Mouse (Mus musculus): ENCODE data around the gene Pola1. TPM values are rescaled to one million over a fixed set of nuclear protein-coding genes. Genes with fewer than 3 reads are reported as not detected.

Gene Pola1
- total RNA-seq, 2 experiments from 2014 or later, result 1.3 to 2.3 TPM

DNA sequence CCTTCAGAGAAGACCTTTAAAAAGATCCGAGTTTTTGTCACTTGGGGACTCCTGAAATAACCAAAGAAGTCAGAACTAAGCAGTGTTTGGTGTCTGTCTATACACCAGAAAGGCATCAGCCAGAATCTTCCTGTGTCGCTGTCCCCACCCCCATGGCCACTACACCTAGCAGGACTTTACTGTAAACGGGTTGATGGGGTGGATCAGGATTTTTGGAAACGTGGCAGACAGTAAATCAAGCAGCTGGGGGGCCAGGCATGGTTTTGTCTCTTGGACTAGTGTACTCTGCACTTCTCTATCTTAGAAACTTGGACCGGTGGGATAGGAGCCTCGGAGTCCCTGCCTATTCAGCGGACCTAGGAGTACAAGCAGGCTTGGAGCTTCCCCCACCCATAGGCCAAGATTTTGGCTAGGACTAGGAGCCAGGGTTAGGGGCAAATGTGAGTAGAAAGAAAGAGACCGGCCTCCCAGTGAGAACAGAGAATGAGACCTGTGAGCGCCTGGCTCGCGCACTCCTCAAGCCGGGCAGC, 342.0 kb downstream of the Pola1 start:
- DNase-seq (ENCODE audit: low spot score), result no peak

DNA sequence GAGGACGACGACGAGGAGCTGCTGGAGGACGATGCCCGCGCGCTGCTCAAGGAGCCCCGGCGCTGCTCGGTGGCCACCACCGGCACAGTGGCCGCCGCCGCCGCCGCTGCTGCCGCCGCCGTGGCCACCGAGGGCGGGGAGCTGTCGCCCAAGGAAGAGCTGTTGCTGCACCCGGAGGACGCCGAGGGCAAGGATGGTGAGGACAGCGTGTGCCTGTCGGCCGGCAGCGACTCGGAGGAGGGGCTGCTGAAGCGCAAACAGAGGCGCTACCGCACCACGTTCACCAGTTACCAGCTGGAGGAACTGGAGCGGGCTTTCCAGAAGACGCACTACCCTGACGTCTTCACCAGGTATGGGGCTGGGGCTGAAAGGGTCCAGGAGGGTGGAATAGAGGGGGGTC, 342.9 kb downstream of the Pola1 start:
- no peak for DNase-seq (ENCODE audit: low spot score)

DNA sequence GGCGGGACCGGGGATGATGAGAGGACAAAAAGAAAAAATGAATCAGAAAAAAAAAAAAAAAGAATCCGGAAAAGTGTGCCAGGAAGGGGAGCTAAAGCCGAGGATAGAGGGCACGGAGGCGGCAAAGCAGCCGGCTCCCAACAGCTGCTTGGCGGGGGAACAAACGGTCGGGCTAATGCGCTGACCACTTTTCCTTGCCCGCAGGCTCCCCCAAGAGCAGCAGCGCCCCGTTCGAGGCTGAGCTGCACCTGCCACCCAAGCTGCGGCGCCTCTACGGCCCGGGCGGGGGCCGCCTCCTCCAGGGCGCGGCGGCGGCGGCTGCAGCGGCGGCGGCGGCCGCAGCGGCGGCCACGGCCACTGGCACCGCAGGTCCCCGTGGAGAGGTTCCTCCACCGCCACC, 343.6 kb downstream of the Pola1 start:
- DNase-seq (ENCODE audit: low spot score), result no peak

DNA sequence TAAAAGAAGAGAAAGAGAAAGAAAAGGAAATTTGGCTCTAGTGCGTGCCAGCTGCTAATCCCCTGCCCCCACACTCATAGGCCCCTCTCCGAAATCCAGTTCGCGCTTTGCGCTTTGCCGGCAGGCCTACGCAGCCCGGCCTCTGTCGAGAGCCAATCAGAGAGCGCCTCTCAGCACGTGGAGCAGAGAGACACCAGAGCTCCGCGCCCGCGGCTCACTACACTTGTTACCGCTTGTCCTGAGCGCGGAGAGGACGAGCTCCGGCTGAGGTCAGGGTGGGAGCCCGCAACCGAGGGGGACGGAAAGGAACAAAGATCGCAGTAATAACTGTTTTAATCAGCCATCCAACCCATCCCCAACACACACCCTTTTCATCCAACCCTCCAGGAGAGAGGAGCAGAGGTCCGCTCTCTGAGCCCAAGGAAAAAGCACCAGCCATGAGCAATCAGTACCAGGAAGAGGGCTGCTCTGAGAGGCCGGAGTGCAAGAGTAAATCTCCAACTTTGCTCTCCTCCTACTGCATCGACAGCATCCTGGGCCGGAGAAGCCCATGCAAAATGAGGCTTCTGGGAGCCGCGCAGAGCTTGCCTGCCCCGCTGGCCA, 345.6 kb downstream of the Pola1 start, which contains the start of gene Arx:
Gene Arx (plus strand): TSS at position 155 of the 603 bp plus-strand sequence.
- peak; percentile 19 for DNase-seq (ENCODE audit: low spot score)

DNA sequence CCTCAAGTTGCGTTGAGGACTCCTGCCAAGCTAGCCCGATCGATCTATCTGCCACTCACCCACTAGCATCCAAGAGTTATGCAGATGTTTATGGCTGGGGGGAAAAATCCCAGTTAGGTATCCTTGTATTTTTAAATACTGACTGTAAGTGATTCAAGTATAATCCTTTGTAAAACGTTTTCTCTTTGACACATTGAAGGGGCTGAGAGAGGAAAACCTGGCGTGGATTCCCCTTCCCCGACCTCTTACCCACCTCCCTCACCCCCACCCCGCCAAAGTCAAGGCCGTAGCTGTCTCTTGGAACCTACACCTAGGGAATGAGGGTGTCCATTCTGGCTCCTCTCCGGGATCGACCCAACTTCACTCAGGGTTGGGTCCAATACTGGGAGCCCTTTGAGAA, 346.9 kb downstream of the Pola1 start:
- DNase-seq (ENCODE audit: low spot score), result no peak

DNA sequence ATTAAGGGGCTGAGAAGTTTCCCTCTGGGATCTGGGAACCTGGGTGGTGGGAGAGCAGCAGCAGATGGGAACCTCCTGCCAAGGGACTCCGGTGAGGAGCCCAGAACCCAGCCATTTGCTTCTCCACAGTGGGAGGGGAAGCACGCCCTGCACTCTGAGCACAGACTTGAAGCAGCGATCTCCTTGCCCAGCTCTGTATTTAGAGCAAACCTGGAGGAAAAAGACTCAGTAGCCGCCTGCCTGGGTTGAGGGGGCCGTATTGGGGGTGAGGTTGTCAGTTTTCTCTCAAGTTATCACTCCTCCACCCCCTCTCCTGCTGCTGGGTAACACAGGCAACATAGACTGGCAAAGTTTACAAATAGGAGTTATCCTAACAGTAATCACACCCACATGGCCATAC, 350.2 kb downstream of the Pola1 start:
- no peak for DNase-seq (ENCODE audit: low spot score)

DNA sequence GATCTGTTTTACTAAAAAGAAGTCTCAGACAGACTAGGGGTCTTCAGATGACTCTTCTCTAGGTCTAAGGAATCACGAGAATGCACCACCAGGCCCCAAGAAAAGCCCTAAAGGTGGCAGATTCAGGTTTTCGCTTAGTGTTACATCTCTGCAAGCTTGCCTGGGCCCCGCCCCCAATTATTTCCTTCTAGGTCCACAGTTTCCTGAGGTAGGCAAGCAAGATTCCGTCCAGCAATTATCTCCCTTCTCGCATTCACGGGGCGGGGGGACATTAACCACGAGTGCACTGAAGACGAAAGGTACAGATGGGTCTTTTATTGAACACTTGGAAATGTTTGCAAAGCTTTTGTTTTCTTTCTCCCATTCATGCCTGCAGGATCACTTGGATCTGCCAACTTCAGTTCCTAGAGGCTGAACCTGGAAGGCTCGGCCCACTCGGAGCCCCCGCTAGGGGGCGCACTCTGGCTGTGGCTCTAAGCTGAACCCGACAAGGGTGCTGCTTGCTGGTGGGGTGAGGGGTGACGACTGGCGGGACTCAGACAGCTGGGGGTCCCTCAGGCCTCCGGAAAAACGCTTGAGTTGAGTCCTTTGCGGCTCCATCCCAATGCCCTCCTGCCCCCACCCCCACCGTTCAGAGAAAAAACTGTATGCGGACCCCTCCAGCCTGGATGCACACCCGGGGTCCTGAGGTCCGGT, 350.8 kb downstream of the Pola1 start:
- peak; percentile 30 for DNase-seq (ENCODE audit: low spot score)

DNA sequence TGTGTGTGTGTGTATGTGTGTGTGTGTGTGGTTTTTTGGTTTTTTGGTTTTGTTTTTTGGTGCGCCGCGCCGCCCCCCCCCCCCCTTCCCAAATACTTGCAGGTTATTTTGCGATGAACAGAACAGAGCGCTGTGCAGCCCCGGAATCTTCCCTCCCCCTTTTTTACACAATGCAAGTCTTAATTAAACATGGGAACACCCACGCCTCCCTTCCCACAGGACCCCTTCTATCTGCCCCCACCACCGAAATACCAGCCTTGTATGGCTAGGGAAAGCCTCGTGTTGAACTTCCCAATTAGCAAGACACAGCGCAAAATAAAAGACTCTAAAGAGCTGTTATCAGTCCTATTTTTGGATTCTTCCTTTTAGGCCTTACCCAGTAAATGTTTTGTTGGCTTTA, 352.0 kb downstream of the Pola1 start:
- no peak for DNase-seq (ENCODE audit: low spot score)

DNA sequence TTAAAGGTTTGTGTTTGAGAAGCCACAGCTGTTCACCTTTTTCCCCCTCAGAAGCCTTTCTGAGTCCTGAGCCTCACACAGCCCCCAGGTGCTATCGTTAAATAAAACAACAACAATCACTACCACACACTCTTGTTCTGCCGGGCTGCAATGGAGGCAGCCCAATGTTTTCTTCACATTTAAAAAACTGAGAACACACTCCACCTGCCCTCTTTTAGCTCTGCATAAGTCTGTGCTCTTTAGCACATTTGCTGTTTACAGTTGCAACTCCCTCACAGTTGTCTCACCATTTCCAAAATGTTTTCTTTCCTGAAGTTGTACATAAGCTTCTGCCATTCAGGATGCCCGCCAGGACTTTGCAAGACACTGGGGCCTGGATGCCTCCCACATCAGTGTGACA, 356.3 kb downstream of the Pola1 start:
- DNase-seq (ENCODE audit: low spot score), result no peak

Other genes starting within 250 kb of the Pola1 start
- gene Pcyt1b, start 22.7 kb upstream of the Pola1 start, total RNA-seq (2021), result under 1 TPM in 1 of 2 experiments, not detected in 1; 0.27 TPM
- gene Pdk3, start 200.0 kb upstream of the Pola1 start, total RNA-seq (2021), result 1 to 10 TPM in 1 of 2 experiments, under 1 TPM in 1; 0.75 to 1.4 TPM